14 mouse cellular contexts compared by ENCODE assay signal in the genomic region with DNA sequence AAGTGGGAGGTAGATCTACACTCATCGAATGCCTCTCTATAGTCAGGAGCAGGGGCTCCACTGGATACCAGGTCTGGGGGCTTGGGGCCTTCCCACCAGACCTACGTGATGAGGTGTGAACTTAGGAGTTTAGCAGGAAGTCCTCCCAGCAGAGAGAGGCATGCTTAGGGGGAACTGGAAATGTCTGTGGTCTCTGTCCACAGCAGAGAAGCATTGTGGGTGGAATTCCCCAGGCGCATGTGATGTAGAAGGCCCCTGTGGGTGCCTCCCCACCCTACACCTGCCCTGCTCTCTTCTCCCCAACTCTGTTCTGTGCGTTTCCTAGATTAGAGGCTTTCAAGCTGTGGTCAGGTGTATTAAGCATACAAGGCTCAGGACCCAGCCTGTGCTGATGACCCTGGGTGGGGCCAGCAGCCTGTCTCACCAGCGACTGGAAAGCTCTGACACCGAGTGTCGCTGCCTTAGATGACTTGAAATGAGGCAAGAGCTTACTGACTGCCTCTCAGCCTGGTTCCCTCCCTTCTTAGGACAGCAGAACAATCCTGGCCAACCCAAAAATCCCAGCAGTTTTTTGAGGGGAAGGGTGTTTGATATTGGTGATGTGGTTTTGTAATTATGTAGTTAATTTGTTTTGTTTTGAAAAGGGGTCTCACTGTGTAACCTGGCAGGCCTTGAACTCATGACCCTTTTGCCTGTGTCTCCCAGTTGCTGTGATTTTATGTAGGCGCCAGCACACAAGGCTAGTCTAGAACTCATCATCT. TPM values are rescaled to one million over a fixed set of nuclear protein-coding genes. Genes with fewer than 3 reads are reported as not detected.
DNase-seq lines count a peak whose midpoint lies in the region; ATAC-seq and TF ChIP-seq lines count a peak whose summit lies in the region.
"Had no signal": no experiment of that assay in that cellular context is flagged by ENCODE, and none has a peak within 500 bp of the region (broad histone marks: within the 10 kb centered on the region; RNA-seq: fewer than 3 reads in every experiment).

No protein-coding gene starts in this region.

- H3K4me3 ChIP-seq in forebrain, embryonic 12.5 days (replicated peaks) = 0 out of 2 replicates have a peak overlapping the region, but pooled peaks have one; percentile 8
- no peak overlapping the region for H3K4me3 ChIP-seq in forebrain, embryonic 10.5 days
- no peak overlapping the region for H3K4me3 ChIP-seq in midbrain, postnatal 0 days (ENCODE audit: low read depth, low read length)
- H3K4me3 ChIP-seq in midbrain, embryonic 16.5 days (ENCODE audit: low read depth, low read length) = no peak overlapping the region
- H3K4me3 ChIP-seq in spleen, adult 2 months (ENCODE audit: extremely low read depth, insufficient read depth, insufficient read length) = peak overlapping the region; percentile 14; the same call in 1 of the 2 replicates
- H3K4me3 ChIP-seq: embryonic facial prominence, embryonic 15.5 days; left cerebral cortex, adult 2 months; liver, embryonic 15.5 days had no signal

- no peak for DNase-seq in forebrain, embryonic 10.5 days (ENCODE audit: extremely low spot score, low spot score)
- no peak for DNase-seq in midbrain, postnatal 0 days (ENCODE audit: low spot score)
- peak; percentile 78 to 80 for DNase-seq in spleen, adult 2 months (ENCODE audit: low read depth in 1 of 2, low spot score in 2 of 2)
- DNase-seq in urinary bladder, postnatal 14 days (ENCODE audit: low spot score) = no peak
- DNase-seq in embryo, embryonic 10 days (ENCODE audit: low spot score) = no peak
- DNase-seq: kidney, adult 9 months; right cerebral cortex, postnatal 4 days had no signal

- no peak for TF ChIP-seq CTCF in midbrain, postnatal 0 days (IDR thresholded peaks at IDR 0.05)
- no peak for TF ChIP-seq CTCF in spleen, adult 2 months (IDR thresholded peaks at IDR 0.05; ENCODE audit: extremely low read depth, insufficient read depth, insufficient read length, insufficient replicate concordance)

- H3K9ac ChIP-seq in forebrain, embryonic 12.5 days = no peak overlapping the region
- H3K9ac ChIP-seq in midbrain, postnatal 0 days (replicated peaks; ENCODE audit: low read length, poor library complexity, severe bottlenecking) = no peak overlapping the region
- no peak overlapping the region for H3K9ac ChIP-seq in midbrain, embryonic 16.5 days (ENCODE audit: low read depth, low read length)
- H3K9ac ChIP-seq: embryonic facial prominence, embryonic 15.5 days; liver, embryonic 15.5 days; midbrain, embryonic 15.5 days had no signal

- ATAC-seq in forebrain, embryonic 12.5 days (ENCODE audit: low FRiP score) = no peak
- ATAC-seq in midbrain, postnatal 0 days (ENCODE audit: low FRiP score) = no peak
- ATAC-seq in midbrain, embryonic 16.5 days = no peak
- peak; percentile 64 for ATAC-seq in inflammation-experienced regulatory T-cells, adult 6 months
- ATAC-seq: midbrain, embryonic 15.5 days had no signal

- 95% methylated on average over 8 of the region's 8 CpGs for WGBS in forebrain, embryonic 12.5 days
- WGBS in forebrain, embryonic 10.5 days = 90% methylated on average over 8 of the region's 8 CpGs
- 91% methylated on average over 8 of the region's 8 CpGs for WGBS in midbrain, postnatal 0 days
- 97% methylated on average over 8 of the region's 8 CpGs for WGBS in midbrain, embryonic 16.5 days
- 37% methylated on average over 8 of the region's 8 CpGs for WGBS in spleen, adult 2 months

- H3K36me3 ChIP-seq in forebrain, embryonic 12.5 days (replicated peaks) = peaks cover 46% of the 10 kb centered on the region
- H3K36me3 ChIP-seq in forebrain, embryonic 10.5 days (replicated peaks) = peaks cover 52% of the 10 kb centered on the region
- H3K36me3 ChIP-seq in midbrain, postnatal 0 days (ENCODE audit: insufficient read depth, low read length) = peaks cover 25% of the 10 kb centered on the region
- peaks cover 20% of the 10 kb centered on the region; the same call in 1 of the 2 replicates for H3K36me3 ChIP-seq in midbrain, embryonic 16.5 days (ENCODE audit: control insufficient read depth, insufficient read depth, low read length)
- H3K36me3 ChIP-seq in spleen, adult 2 months (ENCODE audit: control insufficient read depth, insufficient read depth, low read length) = peaks cover 20% of the 10 kb centered on the region

- H3K4me2 ChIP-seq in forebrain, embryonic 12.5 days = no peak overlapping the region
- H3K4me2 ChIP-seq in midbrain, postnatal 0 days (ENCODE audit: low read depth, low read length, poor library complexity, severe bottlenecking) = 0 out of 2 replicates have a peak overlapping the region, but pooled peaks have one; percentile 4
- H3K4me2 ChIP-seq in midbrain, embryonic 16.5 days (ENCODE audit: low read length) = no peak overlapping the region
- H3K4me2 ChIP-seq: embryonic facial prominence, embryonic 15.5 days had no signal

- TF ChIP-seq POLR2A in spleen, adult 2 months (IDR thresholded peaks at IDR 0.05; ENCODE audit: low read depth, low read length) = no peak; the same call in 1 of the 2 replicates

- no peak overlapping the region for H3K27ac ChIP-seq in forebrain, embryonic 12.5 days
- no peak overlapping the region for H3K27ac ChIP-seq in forebrain, embryonic 10.5 days
- H3K27ac ChIP-seq in midbrain, postnatal 0 days (ENCODE audit: low read depth, low read length) = no peak overlapping the region
- H3K27ac ChIP-seq in midbrain, embryonic 16.5 days (ENCODE audit: low read length) = no peak overlapping the region
- peak overlapping the region; percentile 93 for H3K27ac ChIP-seq in spleen, adult 2 months (ENCODE audit: insufficient read depth, low read length)
- H3K27ac ChIP-seq: embryonic facial prominence, embryonic 15.5 days; left cerebral cortex, adult 2 months; liver, embryonic 15.5 days; midbrain, embryonic 15.5 days had no signal

- H3K4me1 ChIP-seq in forebrain, embryonic 12.5 days = peaks cover 31% of the 10 kb centered on the region
- peaks cover 26% of the 10 kb centered on the region for H3K4me1 ChIP-seq in forebrain, embryonic 10.5 days
- peaks cover 11% of the 10 kb centered on the region; the same call in 1 of the 2 replicates for H3K4me1 ChIP-seq in midbrain, postnatal 0 days (ENCODE audit: insufficient read depth, low read length)
- peaks cover 21% of the 10 kb centered on the region for H3K4me1 ChIP-seq in midbrain, embryonic 16.5 days (ENCODE audit: control insufficient read depth, insufficient read depth, low read length)
- peaks cover 19% of the 10 kb centered on the region; the same call in 1 of the 2 replicates for H3K4me1 ChIP-seq in spleen, adult 2 months (ENCODE audit: control insufficient read depth, insufficient read depth, insufficient read length)

- no peaks in the 10 kb centered on the region for H3K9me3 ChIP-seq in forebrain, embryonic 12.5 days
- H3K9me3 ChIP-seq in forebrain, embryonic 10.5 days = no peaks in the 10 kb centered on the region
- no peaks in the 10 kb centered on the region for H3K9me3 ChIP-seq in midbrain, postnatal 0 days (ENCODE audit: low read length)
- no peaks in the 10 kb centered on the region for H3K9me3 ChIP-seq in midbrain, embryonic 16.5 days (replicated peaks; ENCODE audit: control insufficient read depth, low read length, poor library complexity, severe bottlenecking)
- H3K9me3 ChIP-seq: embryonic facial prominence, embryonic 15.5 days; liver, embryonic 15.5 days; midbrain, embryonic 15.5 days had no signal

- H3K27me3 ChIP-seq in forebrain, embryonic 12.5 days = no peaks in the 10 kb centered on the region
- no peaks in the 10 kb centered on the region for H3K27me3 ChIP-seq in forebrain, embryonic 10.5 days (ENCODE audit: poor library complexity, severe bottlenecking)
- H3K27me3 ChIP-seq in midbrain, postnatal 0 days (ENCODE audit: insufficient read depth, low read length) = no peaks in the 10 kb centered on the region
- H3K27me3 ChIP-seq in midbrain, embryonic 16.5 days (ENCODE audit: control insufficient read depth, insufficient read depth, low read depth, low read length) = no peaks in the 10 kb centered on the region
- no peaks in the 10 kb centered on the region for H3K27me3 ChIP-seq in spleen, adult 2 months (ENCODE audit: control insufficient read depth, insufficient read depth, low read length)
- H3K27me3 ChIP-seq: embryonic facial prominence, embryonic 15.5 days; liver, embryonic 15.5 days; midbrain, embryonic 15.5 days had no signal

RNA-seq across cellular contexts. Expression of gene Zmiz2, which starts 2.8 kb away (rescaled TPM):
- polyA plus RNA-seq in forebrain, embryonic 12.5 days (2016; fragmentation: Nextera tagmentation; extraction: Ambion mirVana) = 22.8 and 26.0 TPM in 2 replicates
- 13.6 and 15.9 TPM in 2 replicates for polyA plus RNA-seq in forebrain, embryonic 10.5 days (2016; fragmentation: Nextera tagmentation; extraction: Ambion mirVana)
- 139 and 153 TPM in 2 replicates for total RNA-seq in midbrain, postnatal 0 days (2014; rRNA removed)
- polyA plus RNA-seq in midbrain, postnatal 0 days (2015; fragmentation: Nextera tagmentation; extraction: Ambion mirVana) = 33.7 and 36.0 TPM in 2 replicates
- 30.2 and 33.4 TPM in 2 replicates for polyA plus RNA-seq in midbrain, embryonic 16.5 days (2015; fragmentation: Nextera tagmentation; extraction: Ambion mirVana)
- polyA plus RNA-seq in inflammation-experienced regulatory T-cells, adult 6 months (2017; shearing (Covaris generic)) = 10 to 100 TPM; 40.6 to 60.2 (median 44.9) TPM
- 118 and 142 TPM in 2 replicates for polyA plus RNA-seq in spleen, adult 2 months (2012; rRNA removed)

RNA-seq across cellular contexts. Expression of gene Ppia, which starts 23.5 kb away (rescaled TPM):
- polyA plus RNA-seq in forebrain, embryonic 12.5 days (2016; fragmentation: Nextera tagmentation; extraction: Ambion mirVana) = 4,594 and 4,665 TPM in 2 replicates
- polyA plus RNA-seq in forebrain, embryonic 10.5 days (2016; fragmentation: Nextera tagmentation; extraction: Ambion mirVana) = 6,009 and 6,074 TPM in 2 replicates
- 2,296 and 2,489 TPM in 2 replicates for total RNA-seq in midbrain, postnatal 0 days (2014; rRNA removed)
- 5,099 and 5,106 TPM in 2 replicates for polyA plus RNA-seq in midbrain, postnatal 0 days (2015; fragmentation: Nextera tagmentation; extraction: Ambion mirVana)
- polyA plus RNA-seq in midbrain, embryonic 16.5 days (2015; fragmentation: Nextera tagmentation; extraction: Ambion mirVana) = 3,917 and 4,008 TPM in 2 replicates
- polyA plus RNA-seq in inflammation-experienced regulatory T-cells, adult 6 months (2017; shearing (Covaris generic)) = 1,000 to 10,000 TPM; 2,486 to 3,282 (median 2,929) TPM
- 333 and 340 TPM in 2 replicates for polyA plus RNA-seq in spleen, adult 2 months (2012; rRNA removed)

RNA-seq across cellular contexts. Expression of gene H2afv, which starts 52.5 kb away (rescaled TPM):
- polyA plus RNA-seq in forebrain, embryonic 12.5 days (2016; fragmentation: Nextera tagmentation; extraction: Ambion mirVana) = 853 and 916 TPM in 2 replicates
- polyA plus RNA-seq in forebrain, embryonic 10.5 days (2016; fragmentation: Nextera tagmentation; extraction: Ambion mirVana) = 844 and 848 TPM in 2 replicates
- 46.2 and 57.2 TPM in 2 replicates for total RNA-seq in midbrain, postnatal 0 days (2014; rRNA removed)
- 133 and 142 TPM in 2 replicates for polyA plus RNA-seq in midbrain, postnatal 0 days (2015; fragmentation: Nextera tagmentation; extraction: Ambion mirVana)
- 203 and 224 TPM in 2 replicates for polyA plus RNA-seq in midbrain, embryonic 16.5 days (2015; fragmentation: Nextera tagmentation; extraction: Ambion mirVana)
- 100 to 1,000 TPM; 131 to 311 (median 156) TPM for polyA plus RNA-seq in inflammation-experienced regulatory T-cells, adult 6 months (2017; shearing (Covaris generic))
- polyA plus RNA-seq in spleen, adult 2 months (2012; rRNA removed) = 29.8 and 36.5 TPM in 2 replicates

Comparison
In these comparisons a context has a peak if more than half of its experiments do, and no peak if none do; other contexts are left out.
1. H3K4me3 ChIP-seq: peak in forebrain, embryonic 12.5 days (single experiment) and spleen, adult 2 months (single experiment); none in forebrain, embryonic 10.5 days (single experiment), midbrain, postnatal 0 days (single experiment) and midbrain, embryonic 16.5 days (single experiment).
2. DNase-seq: peak in spleen, adult 2 months (2 of 2); none in forebrain, embryonic 10.5 days (single experiment), midbrain, postnatal 0 days (single experiment), urinary bladder, postnatal 14 days (single experiment) and embryo, embryonic 10 days (single experiment).